Mouse (Mus musculus): Measurements from ENCODE around the gene Ak2. TPM values are rescaled to one million over a fixed set of nuclear protein-coding genes. Genes with fewer than 3 reads are reported as not detected.

The Ak2 gene
- total RNA-seq, 2 experiments from 2014 or later, result 91.3 to 93.4 TPM

Other genes starting within 250 kb of the Ak2 start
- under 1 TPM; 0.12 to 0.29 TPM for gene A3galt2, start 236.6 kb upstream of the Ak2 start, total RNA-seq (2021)
- gene Zfp362, start 185.9 kb upstream of the Ak2 start, total RNA-seq (2021), result 10 to 100 TPM; 26.9 to 28.1 TPM
- gene Trim62, start 108.4 kb upstream of the Ak2 start, total RNA-seq (2021), result 1 to 10 TPM; 2.3 to 2.5 TPM
- 1 to 10 TPM; 5.8 to 6.0 TPM for gene Azin2, start 29.5 kb upstream of the Ak2 start, total RNA-seq (2021)
- 10 to 100 TPM; 20.9 to 22.2 TPM for gene Rnf19b, start 66.3 kb downstream of the Ak2 start, total RNA-seq (2021)
- gene Tmem54, start 113.6 kb downstream of the Ak2 start, total RNA-seq (2021), result not detected
- under 1 TPM in 1 of 2 experiments, not detected in 1; 0.47 TPM for gene Hpca, start 130.1 kb downstream of the Ak2 start, total RNA-seq (2021)
- 100 to 1,000 TPM; 162 to 167 TPM for gene Fndc5, start 145.0 kb downstream of the Ak2 start, total RNA-seq (2021)
- 10 to 100 TPM; 18.0 to 21.7 TPM for gene S100pbp, start 197.8 kb downstream of the Ak2 start, total RNA-seq (2021)
- gene Yars, start 197.8 kb downstream of the Ak2 start, total RNA-seq (2021), result 10 to 100 TPM; 38.8 to 39.2 TPM